Mouse (Mus musculus): ENCODE data around the gene Tmem19. TPM values are rescaled to one million over a fixed set of nuclear protein-coding genes. Genes with fewer than 3 reads are reported as not detected.
A peak's percentile ranks its signal among the peaks of the same experiment; 100 is the strongest.
"Not testable (repeated sequence)": the region's sequence is repeated elsewhere in the genome, so short reads cannot be mapped to it uniquely, and the experiment has no call there.

Tmem19 gene
- total RNA-seq, 2 experiments from 2014 or later: 38.3 to 40.2 TPM

DNA sequence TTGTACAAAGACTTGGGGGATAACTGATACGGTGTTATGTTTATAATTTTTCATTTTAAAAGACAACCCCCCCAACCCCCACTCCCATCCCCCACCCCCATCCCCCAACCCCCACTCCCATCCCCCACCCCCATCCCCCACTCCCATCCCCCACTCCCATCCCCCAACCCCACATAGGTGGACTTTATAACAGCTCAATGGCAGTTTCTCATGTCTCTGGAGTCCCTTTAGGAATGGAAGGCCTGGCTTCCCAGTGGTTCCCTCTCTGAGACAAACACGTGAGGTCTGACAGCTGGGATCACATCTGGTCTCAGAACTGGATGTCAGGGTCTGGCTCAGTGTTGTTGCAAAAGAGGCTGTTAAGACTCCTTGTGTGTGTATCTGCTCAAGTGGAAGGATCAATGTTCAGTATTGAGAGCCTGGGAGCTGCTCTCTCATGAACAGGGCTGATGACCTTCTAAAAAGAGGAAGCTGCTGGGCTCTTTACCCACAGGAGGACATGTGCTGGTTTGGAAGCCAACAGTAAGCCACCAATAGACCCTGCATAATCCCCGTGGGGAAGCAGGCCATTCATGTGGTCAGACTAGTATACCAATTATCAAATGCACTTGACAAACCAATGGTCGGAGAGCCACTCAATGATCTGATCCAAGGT, 19.4 kb downstream of the Tmem19 start:
- TF ChIP-seq CTCF (IDR thresholded peaks at IDR 0.05): no peak
- intact Hi-C loops (cut with DNase I): no loop called here
- Histone ChIP-seq H3K4me3 (no peak overlapping the region), H3K27ac (no peak overlapping the region)
- DNase-seq (ENCODE audit: extremely low spot score in 1 of 2, low spot score in 2 of 2): no peak

DNA sequence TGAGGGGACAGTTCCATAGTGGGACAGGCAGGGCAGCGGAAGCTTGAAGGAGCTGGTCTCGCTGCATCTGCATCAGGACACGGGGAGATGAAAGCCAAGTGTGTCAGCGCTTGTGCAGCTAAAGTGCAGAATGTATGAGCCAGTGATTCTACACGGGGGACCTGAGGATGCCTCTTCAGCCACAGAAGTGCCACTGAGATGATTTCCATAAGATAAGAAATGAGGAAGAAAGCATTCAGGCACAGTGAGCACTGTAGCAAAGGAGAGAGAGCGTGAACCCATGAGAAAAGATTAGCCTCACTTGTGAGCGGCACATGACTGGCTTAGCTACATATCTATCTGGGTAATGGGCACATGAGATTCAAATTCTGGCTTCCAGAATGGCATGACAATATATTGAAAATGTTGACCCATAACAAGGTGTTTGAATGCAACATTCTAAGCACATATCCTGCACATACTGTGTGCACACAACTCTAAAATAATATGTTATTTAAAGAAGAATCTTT, 22.4 kb downstream of the Tmem19 start:
- intact Hi-C loops (cut with DNase I): no loop called here
- DNase-seq (ENCODE audit: extremely low spot score in 1 of 2, low spot score in 2 of 2): no peak
- H3K4me3 ChIP-seq: no peak overlapping the region
- no peak for TF ChIP-seq CTCF (IDR thresholded peaks at IDR 0.05)
- H3K27ac ChIP-seq: no peak overlapping the region

DNA sequence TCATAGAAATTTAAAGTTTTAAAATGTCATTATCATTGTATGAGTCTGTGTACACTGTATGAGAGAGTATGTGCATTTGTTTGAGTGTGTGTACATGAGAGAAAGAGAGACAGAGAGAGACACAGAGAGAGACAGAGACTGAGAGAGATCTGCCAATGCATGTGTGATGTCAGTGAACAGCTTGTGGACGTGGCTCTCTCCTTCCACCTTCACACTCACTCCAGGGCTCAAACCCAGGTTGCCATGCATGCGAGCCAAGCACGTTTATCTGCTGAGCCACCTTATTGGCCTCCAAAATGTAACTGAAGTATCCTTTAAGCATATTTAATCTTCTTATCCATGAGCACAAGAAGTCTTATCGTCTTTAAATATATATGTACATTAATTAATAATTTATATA, 25.4 kb downstream of the Tmem19 start:
- Histone ChIP-seq H3K27ac (no peak overlapping the region), H3K4me3 (no peak overlapping the region)
- intact Hi-C loops (cut with DNase I): no loop called here
- no peak for DNase-seq (ENCODE audit: extremely low spot score in 1 of 2, low spot score in 2 of 2)
- no peak for TF ChIP-seq CTCF (IDR thresholded peaks at IDR 0.05)

DNA sequence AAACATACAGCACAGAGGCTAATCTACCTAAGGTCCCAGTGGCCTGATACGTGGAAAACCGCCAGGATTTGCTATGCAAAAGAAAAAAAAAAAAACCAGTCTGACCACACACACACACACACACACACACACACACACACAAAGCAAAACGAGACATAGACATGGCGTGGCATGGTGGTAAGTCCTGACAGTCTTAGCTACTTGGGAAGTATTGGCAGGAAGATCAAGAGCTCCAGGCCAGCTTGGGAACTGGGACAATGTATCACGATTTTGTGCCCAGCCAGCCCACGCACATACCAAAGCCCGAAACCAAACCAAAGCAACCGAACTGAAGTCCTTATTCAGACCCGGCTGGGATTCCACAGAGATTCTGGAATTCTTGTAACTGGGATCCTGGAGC, 28.8 kb downstream of the Tmem19 start:
- intact Hi-C loops (cut with DNase I): no loop called here
- DNase-seq (ENCODE audit: extremely low spot score in 1 of 2, low spot score in 2 of 2): no peak
- H3K27ac ChIP-seq: no peak overlapping the region
- no peak overlapping the region for H3K4me3 ChIP-seq
- no peak for TF ChIP-seq CTCF (IDR thresholded peaks at IDR 0.05)

DNA sequence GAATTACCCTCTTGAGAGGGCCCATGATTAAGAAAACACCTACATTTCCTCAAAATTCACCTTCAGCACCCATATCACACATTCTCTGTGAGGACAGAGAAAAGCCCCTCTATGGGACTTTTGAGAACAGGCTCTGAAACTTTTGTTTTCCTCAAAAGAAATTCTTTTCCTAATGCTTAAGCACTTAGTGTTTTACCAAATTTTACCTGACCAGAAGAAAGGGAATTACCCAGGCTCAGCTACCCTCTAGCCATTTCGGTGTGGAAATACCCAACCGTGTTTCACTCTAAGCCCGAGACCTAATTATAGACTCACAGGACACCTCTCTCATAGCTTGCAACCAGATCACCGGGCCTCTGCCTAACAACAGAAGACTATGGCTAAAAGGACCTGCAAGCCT, 29.3 kb downstream of the Tmem19 start:
- DNase-seq (ENCODE audit: extremely low spot score in 1 of 2, low spot score in 2 of 2): no peak
- no peak overlapping the region for H3K4me3 ChIP-seq
- no peak for TF ChIP-seq CTCF (IDR thresholded peaks at IDR 0.05)
- H3K27ac ChIP-seq: no peak overlapping the region
- intact Hi-C loops (cut with DNase I): no loop called here

DNA sequence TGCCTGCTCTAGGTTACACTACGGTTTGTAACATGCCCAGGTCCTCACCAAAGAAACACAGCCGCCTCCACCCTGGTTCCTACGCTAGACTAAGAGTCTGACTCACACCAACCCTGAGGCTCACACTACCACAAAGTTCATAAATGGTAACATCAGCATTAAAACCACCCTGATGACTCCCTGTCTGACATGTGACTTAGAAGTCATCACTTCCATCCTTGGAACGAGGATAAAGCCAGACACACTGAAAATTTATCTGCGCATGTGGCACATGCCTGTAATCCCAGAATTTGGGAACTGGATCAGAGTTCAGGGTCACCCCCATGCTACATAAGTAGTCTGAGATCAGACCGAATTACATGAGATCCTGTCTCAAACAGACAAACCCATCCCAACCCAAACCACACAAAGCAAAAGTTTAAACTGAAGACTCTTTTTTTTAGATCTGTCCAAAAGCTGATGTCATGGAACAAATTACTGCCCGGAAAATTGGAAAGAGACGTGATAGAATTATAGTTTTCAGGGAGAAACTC, 29.8 kb downstream of the Tmem19 start:
- Histone ChIP-seq H3K4me3 (no peak overlapping the region), H3K27ac (no peak overlapping the region)
- TF ChIP-seq CTCF (IDR thresholded peaks at IDR 0.05): no peak
- intact Hi-C loops (cut with DNase I): no loop called here
- DNase-seq (ENCODE audit: extremely low spot score in 1 of 2, low spot score in 2 of 2): no peak

DNA sequence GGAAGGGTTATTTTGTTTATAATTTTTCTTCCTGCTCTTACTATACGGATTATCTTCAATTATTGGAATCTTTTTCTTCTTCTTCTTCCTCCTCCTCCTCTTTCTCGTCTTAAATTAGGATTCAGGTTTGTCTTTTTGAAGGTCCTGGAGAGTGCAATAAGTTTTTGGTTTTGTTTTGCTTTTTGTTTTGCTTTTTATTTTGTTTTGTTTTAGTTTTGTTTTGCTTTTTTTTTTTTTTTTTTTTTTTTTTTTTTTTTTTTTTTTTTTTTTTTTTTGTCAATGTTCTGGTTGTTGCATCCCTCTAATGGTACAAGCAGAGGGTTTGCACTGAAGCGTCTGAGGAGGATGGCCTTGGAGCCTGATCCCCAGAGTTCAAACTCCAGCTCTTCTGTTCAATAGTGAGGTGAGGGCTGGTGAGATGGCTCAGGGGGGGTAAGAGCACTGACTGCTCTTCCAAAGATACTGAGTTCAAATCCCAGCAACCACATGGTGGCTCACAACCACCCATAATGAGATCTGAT, 33.2 kb downstream of the Tmem19 start:
- no peak for TF ChIP-seq CTCF (IDR thresholded peaks at IDR 0.05)
- intact Hi-C loops (cut with DNase I): loop anchor here (10.0 kb wide), 1 partner anchor 866 kb away; no protein-coding TSS in a partner anchor
- Histone ChIP-seq H3K27ac (no peak overlapping the region), H3K4me3 (no peak overlapping the region)
- DNase-seq (ENCODE audit: extremely low spot score in 1 of 2, low spot score in 2 of 2): no peak

DNA sequence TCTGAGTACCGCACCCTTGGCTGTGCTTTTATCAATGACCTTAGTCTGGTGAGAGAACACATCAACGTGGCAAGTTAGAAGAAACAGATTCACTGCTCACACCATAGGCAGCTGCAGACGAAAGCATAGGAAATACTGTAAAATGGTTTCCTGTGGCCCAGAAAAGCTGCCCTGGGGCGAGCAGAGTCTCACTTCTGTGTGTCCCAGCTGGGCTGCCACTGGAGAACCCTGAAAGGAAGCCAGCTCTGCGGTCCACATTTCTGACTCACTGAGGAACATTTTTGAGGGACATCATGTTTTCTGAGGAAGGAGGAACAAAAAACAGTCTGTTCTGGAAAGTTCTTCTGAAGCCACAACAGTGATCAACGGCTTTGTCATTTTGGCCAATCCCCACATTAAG, 33.8 kb downstream of the Tmem19 start:
- intact Hi-C loops (cut with DNase I): loop anchor here (10.0 kb wide), 1 partner anchor 866 kb away; no protein-coding TSS in a partner anchor
- Histone ChIP-seq H3K4me3 (no peak overlapping the region), H3K27ac (no peak overlapping the region)
- DNase-seq (ENCODE audit: extremely low spot score in 1 of 2, low spot score in 2 of 2): no peak
- TF ChIP-seq CTCF (IDR thresholded peaks at IDR 0.05): no peak

DNA sequence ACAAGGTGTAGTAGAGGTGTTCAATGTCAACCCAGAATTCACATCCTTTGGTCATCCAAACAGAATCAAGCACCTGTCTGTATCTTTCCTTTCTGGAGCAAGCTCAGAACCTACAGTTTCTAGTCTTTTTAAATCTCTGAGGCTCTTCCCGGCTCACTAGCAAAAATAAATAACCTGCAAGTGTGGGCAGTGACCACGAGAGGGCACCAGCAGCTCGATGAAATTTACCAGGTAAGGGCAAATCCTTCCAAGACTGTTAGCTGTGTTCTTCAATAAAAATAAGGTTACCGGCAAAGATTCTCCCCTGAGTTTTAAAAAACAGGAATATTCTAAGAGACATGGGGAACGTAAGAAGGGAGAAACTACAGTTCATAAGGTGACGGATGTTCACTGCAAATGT, 39.0 kb downstream of the Tmem19 start:
- H3K27ac ChIP-seq: no peak overlapping the region
- no peak overlapping the region for H3K4me3 ChIP-seq
- intact Hi-C loops (cut with DNase I): loop anchor here (2.0 to 10.0 kb wide), 2 partner anchors 294 to 872 kb away; no protein-coding TSS in a partner anchor
- peak; percentile 72 for DNase-seq (ENCODE audit: extremely low spot score in 1 of 2, low spot score in 2 of 2)
- TF ChIP-seq CTCF (IDR thresholded peaks at IDR 0.05): peak; percentile 83

DNA sequence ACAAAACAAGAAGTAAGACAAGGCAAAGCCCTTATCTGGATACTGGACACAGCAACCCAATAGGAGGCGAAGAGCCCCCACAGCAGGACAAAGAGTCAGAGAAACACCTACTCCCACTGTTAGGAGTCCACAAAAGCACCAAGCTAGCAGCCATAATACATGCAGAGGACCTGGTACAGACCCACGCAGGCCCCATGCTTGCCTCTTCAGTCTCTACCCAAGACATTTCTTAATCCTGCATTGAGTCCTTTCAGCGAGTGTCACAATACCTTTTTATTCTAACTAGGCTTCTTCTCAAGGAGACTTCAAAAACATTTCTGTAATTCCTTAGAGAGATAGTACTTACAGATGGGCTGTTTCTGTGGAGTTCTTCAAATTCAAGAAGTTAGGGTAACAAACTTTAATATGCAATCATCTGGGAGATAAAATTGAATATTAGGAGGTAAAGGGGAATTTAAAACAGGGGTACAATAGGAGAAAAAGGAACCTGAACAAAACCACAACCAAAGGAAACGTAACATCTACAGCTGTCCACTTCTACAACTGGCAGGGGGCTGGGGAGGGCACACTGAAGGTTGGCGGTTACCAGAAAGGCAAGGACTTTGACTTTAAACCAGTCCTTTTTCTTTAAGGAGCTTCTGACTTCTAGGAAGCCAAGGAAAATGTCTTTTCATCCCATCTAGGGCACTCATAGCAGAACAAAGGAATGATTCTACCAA, 40.8 kb downstream of the Tmem19 start:
- intact Hi-C loops (cut with DNase I): loop anchor here (2.0 to 10.0 kb wide), 2 partner anchors 295 to 873 kb away; no protein-coding TSS in a partner anchor
- DNase-seq (ENCODE audit: extremely low spot score in 1 of 2, low spot score in 2 of 2): no peak
- H3K4me3 ChIP-seq: no peak overlapping the region
- TF ChIP-seq CTCF (IDR thresholded peaks at IDR 0.05): no peak
- H3K27ac ChIP-seq: no peak overlapping the region

DNA sequence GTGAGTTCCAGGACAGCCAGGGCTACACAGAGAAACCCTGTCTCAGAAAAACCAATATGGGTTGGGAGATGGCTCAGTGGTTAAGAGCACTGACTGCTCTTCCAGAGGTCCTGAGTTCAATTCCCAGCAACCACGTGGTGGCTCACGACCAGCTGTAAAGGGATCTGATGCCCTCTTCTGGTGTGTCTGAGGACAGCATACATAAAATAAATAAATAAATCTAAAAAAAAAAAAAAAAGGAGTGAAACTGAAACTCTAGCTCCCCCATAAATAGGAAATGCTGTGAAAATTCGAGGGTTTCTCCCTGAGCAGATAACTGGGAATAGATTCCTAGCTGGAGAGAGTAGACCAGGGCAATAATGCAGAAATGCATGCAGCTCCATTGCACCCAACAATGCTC, 43.9 kb downstream of the Tmem19 start:
- H3K27ac ChIP-seq; intact Hi-C loops (cut with DNase I); DNase-seq (ENCODE audit: extremely low spot score in 1 of 2, low spot score in 2 of 2); H3K4me3 ChIP-seq: not testable (repeated sequence)

DNA sequence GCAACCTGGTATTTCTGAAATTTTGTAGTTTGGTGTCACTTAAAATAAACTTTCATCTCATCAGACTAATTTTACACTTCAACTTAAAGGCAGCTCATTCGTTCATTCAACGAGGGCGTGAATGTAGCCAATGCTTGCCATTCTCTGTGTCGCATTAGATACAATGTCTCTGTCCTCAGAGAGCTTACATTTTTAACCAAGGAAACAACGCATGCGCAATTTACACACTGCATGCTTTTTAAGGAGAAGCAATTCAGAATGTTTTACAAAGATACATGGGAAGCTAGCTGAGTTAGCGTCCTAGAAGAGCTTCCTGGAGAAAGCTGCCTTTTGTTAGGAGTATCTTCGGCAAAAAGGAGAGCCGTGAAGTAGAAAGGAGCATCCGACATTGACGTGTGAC, 46.0 kb downstream of the Tmem19 start:
- intact Hi-C loops (cut with DNase I): no loop called here
- Histone ChIP-seq H3K27ac (peak overlapping the region; percentile 99), H3K4me3 (peak overlapping the region; percentile 75)
- DNase-seq (ENCODE audit: extremely low spot score in 1 of 2, low spot score in 2 of 2): no peak
- TF ChIP-seq CTCF (IDR thresholded peaks at IDR 0.05): no peak
